Mouse (Mus musculus) neural tube, embryonic 11.5 days (tissue): ENCODE data around the gene Mt2. TPM values are rescaled to one million over a fixed set of nuclear protein-coding genes. Genes with fewer than 3 reads are reported as not detected.

Experiments
- ATAC-seq: fragments of 200-750 bp; cut with Nextera tagmentation; 2 replicates; pipeline ENCODE4 v1.8.0; 2017; ENCODE audit warnings: moderate number of reproducible peaks, mild to moderate bottlenecking, moderate TSS enrichment, moderate library complexity; ENCODE audit not compliant: insufficient read depth, low FRiP score, low TSS enrichment
- DNase-seq: peaks from one replicate; pipeline ENCODE4 v3.0.0-alpha.2; 2015; ENCODE audit warnings: low spot score
- H3K27ac ChIP-seq: fragments of 300-500 bp; sonication (generic); 2 replicates; pipeline ENCODE4 v1.5.1; 2014; ENCODE audit warnings: low read depth, mild to moderate bottlenecking, low read length
- H3K27me3 ChIP-seq: fragments of 300-500 bp; sonication (generic); 2 replicates; pipeline ENCODE4 v1.6.1; 2014; ENCODE audit warnings: mild to moderate bottlenecking, low read length, mixed read lengths; ENCODE audit not compliant: control insufficient read depth, insufficient read depth
- H3K36me3 ChIP-seq: fragments of 300-500 bp; sonication (generic); 2 replicates; pipeline ENCODE4 v1.6.1; 2014; ENCODE audit warnings: mild to moderate bottlenecking, low read length, moderate library complexity, mixed read lengths; ENCODE audit not compliant: control insufficient read depth, insufficient read depth
- H3K4me1 ChIP-seq: fragments of 300-500 bp; sonication (generic); 2 replicates; pipeline ENCODE4 v1.6.1; 2014; ENCODE audit warnings: low read length, mixed read lengths; ENCODE audit not compliant: control insufficient read depth, insufficient read depth
- H3K4me2 ChIP-seq: fragments of 300-500 bp; sonication (generic); 2 replicates; pipeline ENCODE4 v1.6.1; 2014; ENCODE audit warnings: low read depth, mild to moderate bottlenecking, moderate library complexity
- H3K4me3 ChIP-seq: fragments of 300-500 bp; sonication (generic); 2 replicates; pipeline ENCODE4 v1.5.1; 2014; ENCODE audit warnings: low read depth, low read length
- H3K9ac ChIP-seq: fragments of 300-500 bp; sonication (generic); 2 replicates; pipeline ENCODE4 v1.6.1; 2014; ENCODE audit warnings: mild to moderate bottlenecking, low read length
- H3K9me3 ChIP-seq: fragments of 300-500 bp; sonication (generic); 2 replicates; pipeline ENCODE4 v1.6.1; 2016; ENCODE audit warnings: low read length; ENCODE audit not compliant: control insufficient read depth
- WGBS: fragments of 180-500 bp; shearing (Covaris S2); extraction: QIAGEN DNeasy Blood & Tissue Kit; methylation state at CpG from one replicate; pipeline ENCODE4 v1.1.7; 2014; 5-methylcytosine and 5-hydroxymethylcytosine counted together
- polyA plus RNA-seq: library from polyadenylated mRNA; unstranded; fragments of >200 nt; fragmentation: Nextera tagmentation; extraction: Ambion mirVana; gene quantifications from 2 replicates; pipeline ENCODE4 v1.2.1, GENCODE M21; 2014

The Mt2 gene
- polyA plus RNA-seq, 1 experiment from 2014 or later = 21.2 TPM

GRCm38 (mm10) chr8:94136192-94136591 is 36.3 kb upstream of the Mt2 start:
- H3K9ac ChIP-seq = no peak overlapping the region
- H3K27ac ChIP-seq = no peak overlapping the region
- 78% methylated on average over 7 of the region's 7 CpGs for WGBS
- H3K4me1 ChIP-seq = no peaks in the 10 kb centered on the region
- no peaks in the 10 kb centered on the region for H3K9me3 ChIP-seq
- no peak for ATAC-seq
- H3K4me2 ChIP-seq = no peak overlapping the region
- H3K36me3 ChIP-seq = no peaks in the 10 kb centered on the region
- H3K27me3 ChIP-seq = no peaks in the 10 kb centered on the region
- DNase-seq = no peak
- H3K4me3 ChIP-seq = no peak overlapping the region

GRCm38 (mm10) chr8:94136933-94137332 is 35.5 kb upstream of the Mt2 start, which contains the start of gene Mt4:
TSS of gene Mt4 (plus strand) at chr8:94137197.
- no peak within 1 kb of the TSS for H3K4me3 ChIP-seq
- ATAC-seq = no peak
- DNase-seq = no peak
- H3K9me3 ChIP-seq = no peaks in the 10 kb centered on the region
- no peak within 1 kb of the TSS for H3K27ac ChIP-seq
- H3K27me3 ChIP-seq = no peaks in the 10 kb centered on the region
- WGBS = 57% methylated on average over 6 of the region's 6 CpGs
- no peaks in the 10 kb centered on the region for H3K4me1 ChIP-seq
- H3K36me3 ChIP-seq = no peaks in the 10 kb centered on the region
- H3K4me2 ChIP-seq = no peak within 1 kb of the TSS
- no peak within 1 kb of the TSS for H3K9ac ChIP-seq

GRCm38 (mm10) chr8:94140266-94140795 is 32.1 kb upstream of the Mt2 start:
- no peaks in the 10 kb centered on the region for H3K27me3 ChIP-seq
- DNase-seq = no peak
- H3K9ac ChIP-seq = no peak overlapping the region
- no peak overlapping the region for H3K27ac ChIP-seq
- no peak for ATAC-seq
- H3K4me2 ChIP-seq = no peak overlapping the region
- no peaks in the 10 kb centered on the region for H3K36me3 ChIP-seq
- no peaks in the 10 kb centered on the region for H3K9me3 ChIP-seq
- no peaks in the 10 kb centered on the region for H3K4me1 ChIP-seq
- H3K4me3 ChIP-seq = no peak overlapping the region
- 95% methylated on average over 4 of the region's 4 CpGs for WGBS

GRCm38 (mm10) chr8:94148236-94148635 is 24.2 kb upstream of the Mt2 start:
- ATAC-seq = no peak
- H3K4me2 ChIP-seq = no peak overlapping the region

GRCm38 (mm10) chr8:94150925-94151324 is 21.5 kb upstream of the Mt2 start:
- H3K27me3 ChIP-seq = 0 out of 2 replicates have a peak, but pooled peaks cover 2% of the 10 kb centered on the region
- H3K9ac ChIP-seq = no peak overlapping the region
- no peak overlapping the region for H3K4me3 ChIP-seq
- DNase-seq (no peak), ATAC-seq (no peak)
- no peak overlapping the region for H3K27ac ChIP-seq
- 80% methylated on average over 5 of the region's 5 CpGs for WGBS
- no peak overlapping the region for H3K4me2 ChIP-seq
- peaks cover 6% of the 10 kb centered on the region for H3K4me1 ChIP-seq
- no peaks in the 10 kb centered on the region for H3K36me3 ChIP-seq
- H3K9me3 ChIP-seq = no peaks in the 10 kb centered on the region

More at GRCm38 (mm10) chr8:94148236-94148635, 24.2 kb upstream of the Mt2 start:
- Histone ChIP-seq H3K9ac (no peak overlapping the region), H3K27me3 (0 out of 2 replicates have a peak, but pooled peaks cover 2% of the 10 kb centered on the region), H3K4me3 (no peak overlapping the region), H3K9me3 (no peaks in the 10 kb centered on the region), H3K36me3 (no peaks in the 10 kb centered on the region), H3K27ac (no peak overlapping the region), H3K4me1 (peaks cover 6% of the 10 kb centered on the region)
- 54% methylated on average over 5 of the region's 5 CpGs for WGBS
- DNase-seq = no peak

- Histone ChIP-seq H3K27me3 (0 out of 2 replicates have a peak, but pooled peaks cover 2% of the 10 kb centered on the region), H3K36me3 (no peaks in the 10 kb centered on the region), H3K27ac (no peak within 1 kb of the TSS), H3K4me2 (peak within 1 kb of the TSS; percentile 74), H3K4me3 (peak within 1 kb of the TSS; percentile 31), H3K4me1 (peaks cover 6% of the 10 kb centered on the region), H3K9ac (peak within 1 kb of the TSS; percentile 47), H3K9me3 (no peaks in the 10 kb centered on the region)
- ATAC-seq = peak; percentile 83
- DNase-seq = peak; percentile 78
- 2% methylated on average over 29 of the region's 29 CpGs for WGBS
Measured at GRCm38 (mm10) chr8:94152513-94153300, 19.8 kb upstream of the Mt2 start, which contains the start of gene Mt3. TSS of gene Mt3 (plus strand) at chr8:94152607.

GRCm38 (mm10) chr8:94153451-94153850 is 19.0 kb upstream of the Mt2 start:
- no peak for DNase-seq
- Histone ChIP-seq H3K4me3 (no peak overlapping the region), H3K27me3 (0 out of 2 replicates have a peak, but pooled peaks cover 2% of the 10 kb centered on the region), H3K4me2 (no peak overlapping the region; the same call in 1 of the 2 replicates), H3K36me3 (no peaks in the 10 kb centered on the region), H3K9ac (no peak overlapping the region), H3K9me3 (no peaks in the 10 kb centered on the region), H3K27ac (no peak overlapping the region), H3K4me1 (peaks cover 6% of the 10 kb centered on the region)
- 18% methylated on average over 7 of the region's 7 CpGs for WGBS
- ATAC-seq = no peak

GRCm38 (mm10) chr8:94154537-94154936 is 17.9 kb upstream of the Mt2 start:
- 51% methylated on average over 6 of the region's 6 CpGs for WGBS
- Histone ChIP-seq H3K9me3 (no peaks in the 10 kb centered on the region), H3K4me3 (no peak overlapping the region), H3K4me1 (peaks cover 6% of the 10 kb centered on the region), H3K27ac (no peak overlapping the region), H3K36me3 (no peaks in the 10 kb centered on the region), H3K27me3 (0 out of 2 replicates have a peak, but pooled peaks cover 2% of the 10 kb centered on the region), H3K9ac (no peak overlapping the region), H3K4me2 (no peak overlapping the region)
- ATAC-seq (no peak), DNase-seq (no peak)
